Mouse (Mus musculus) ES-E14 (cell line): ENCODE measurements around the gene Ccl6. TPM values are rescaled to one million over a fixed set of nuclear protein-coding genes. Genes with fewer than 3 reads are reported as not detected.

Experiments
- DNase-seq: peaks from one replicate; pipeline ENCODE4 v3.0.0-alpha.2; 2013; ENCODE audit warnings: low read depth, low spot score
- H3K27ac ChIP-seq: 2 replicates; pipeline ENCODE4 v1.5.1; 2012; ENCODE audit warnings: low read depth, mild to moderate bottlenecking, low read length, moderate library complexity, mixed read lengths; ENCODE audit not compliant: poor library complexity, insufficient read depth, severe bottlenecking
- H3K36me3 ChIP-seq: 2 replicates; pipeline ENCODE4 v1.6.1; 2012; ENCODE audit warnings: mild to moderate bottlenecking, low read length, moderate library complexity, mixed read lengths; ENCODE audit not compliant: control insufficient read depth, poor library complexity, insufficient read depth, severe bottlenecking
- H3K4me1 ChIP-seq, 2 experiments: fragments of 150-350 bp in 1 of 2; sonication (generic) in 1 of 2; 2 replicates each; pipeline ENCODE4 v1.6.1; 2012; ENCODE audit warnings: low read length in 2 of 2, mild to moderate bottlenecking in 1 of 2, mixed read lengths in 1 of 2; ENCODE audit not compliant: control insufficient read depth in 2 of 2, insufficient read depth in 2 of 2, poor library complexity in 1 of 2
- H3K4me3 ChIP-seq, 2 experiments: fragments of 150-350 bp in 1 of 2; sonication (generic) in 1 of 2; 2 replicates each; pipeline ENCODE4 v1.5.1; 2012; ENCODE audit warnings: low read length in 2 of 2, low read depth in 1 of 2, mild to moderate bottlenecking in 1 of 2, mixed read lengths in 1 of 2; ENCODE audit not compliant: insufficient read depth in 1 of 2, poor library complexity in 1 of 2, severe bottlenecking in 1 of 2
- H3K9ac ChIP-seq: 2 replicates; pipeline ENCODE4 v1.6.1; 2012; ENCODE audit warnings: low read depth, mild to moderate bottlenecking, low read length, mixed read lengths; ENCODE audit not compliant: poor library complexity, insufficient read depth, severe bottlenecking
- H3K9me3 ChIP-seq: fragments of 150-350 bp; sonication (generic); 2 replicates; pipeline ENCODE4 v1.6.1; 2012; ENCODE audit warnings: low read depth, mild to moderate bottlenecking, low read length; ENCODE audit not compliant: control insufficient read depth, insufficient read depth
- CHD2 ChIP-seq: IDR thresholded peaks from 2 replicates; pipeline ENCODE4 v1.6.1; 2014; ENCODE audit warnings: mild to moderate bottlenecking, low read depth, low read length, inconsistent platforms
- HCFC1 ChIP-seq: IDR thresholded peaks from 2 replicates; pipeline ENCODE4 v1.6.1; 2012; ENCODE audit warnings: low read length, inconsistent platforms, borderline replicate concordance; ENCODE audit not compliant: insufficient read depth
- MAFK ChIP-seq: IDR thresholded peaks from 2 replicates; pipeline ENCODE4 v1.6.1; 2014; ENCODE audit warnings: mild to moderate bottlenecking, low read depth, low read length, inconsistent platforms; ENCODE audit not compliant: insufficient read depth
- ZC3H11A ChIP-seq: IDR thresholded peaks from 2 replicates; pipeline ENCODE4 v1.6.1; 2012; ENCODE audit warnings: low read depth, mild to moderate bottlenecking, inconsistent platforms, low read length, borderline replicate concordance
- ZNF384 ChIP-seq: IDR thresholded peaks from 2 replicates; pipeline ENCODE4 v1.6.1; 2012; ENCODE audit warnings: low read depth, low read length, inconsistent platforms
- in situ Hi-C, 2 experiments: fragments of 600-800 bp; cut with MboI; formaldehyde crosslinking; loops; one replicate each; pipeline ENCODE4 v1.15.1; 2025; ENCODE audit warnings: low sequenced_read_pairs in 2 of 2, inconsistent platforms in 1 of 2; ENCODE audit not compliant: unreplicated experiment in 2 of 2
- total RNA-seq: library from RNA; depleted of rRNA; stranded (reverse); fragments of 300-350 nt; gene quantifications from 2 replicates; pipeline ENCODE4 v1.2.3, GENCODE M21; 2012

Ccl6 gene
- total RNA-seq, 1 experiment = 0.36 TPM

- in situ Hi-C loops = no loop called here
- no peaks in the 10 kb centered on the region for H3K9me3 ChIP-seq
- TF ChIP-seq ZC3H11A (no peak), MAFK (no peak), HCFC1 (no peak), ZNF384 (no peak), CHD2 (no peak)
- no peak overlapping the region for H3K4me3 ChIP-seq
- DNase-seq = no peak
- no peak overlapping the region for H3K9ac ChIP-seq
- no peaks in the 10 kb centered on the region for H3K36me3 ChIP-seq
- no peak overlapping the region for H3K27ac ChIP-seq
- H3K4me1 ChIP-seq = no peaks in the 10 kb centered on the region; a peak in 1 of 4 replicates
Observed at GRCm38 (mm10) chr11:83630630-83631029, 37.7 kb upstream of the Ccl6 start.

DNA sequence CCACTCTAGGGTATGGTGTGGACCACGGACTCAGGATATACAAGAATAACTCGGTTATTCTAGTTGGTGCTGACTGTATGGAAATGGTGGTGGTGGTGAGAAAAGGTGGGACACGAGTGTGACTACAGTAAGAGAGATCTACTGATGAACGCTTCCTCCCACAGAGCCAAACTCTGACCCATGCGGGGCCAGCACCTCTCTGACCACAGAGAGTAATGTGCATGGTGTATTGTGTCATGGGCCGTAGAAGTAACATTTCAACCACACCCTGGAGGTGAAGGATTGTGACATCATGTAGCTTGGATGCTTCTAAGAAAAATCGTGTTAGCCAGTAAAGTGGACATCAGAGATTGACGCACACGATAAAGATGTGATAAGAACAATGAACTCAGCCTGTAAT lies 35.9 kb upstream of the Ccl6 start:
- Histone ChIP-seq H3K9ac (no peak overlapping the region), H3K27ac (no peak overlapping the region), H3K4me3 (no peak overlapping the region), H3K36me3 (no peaks in the 10 kb centered on the region), H3K4me1 (no peaks in the 10 kb centered on the region; a peak in 1 of 4 replicates), H3K9me3 (no peaks in the 10 kb centered on the region)
- DNase-seq = no peak
- in situ Hi-C loops = no loop called here
- no peak for TF ChIP-seq ZNF384
- no peak for TF ChIP-seq HCFC1
- no peak for TF ChIP-seq ZC3H11A
- no peak for TF ChIP-seq CHD2
- no peak for TF ChIP-seq MAFK

- no peaks in the 10 kb centered on the region for H3K36me3 ChIP-seq
- H3K9ac ChIP-seq = no peak overlapping the region
- H3K27ac ChIP-seq = no peak overlapping the region
- no peaks in the 10 kb centered on the region; a peak in 1 of 4 replicates for H3K4me1 ChIP-seq
- TF ChIP-seq ZC3H11A (no peak), ZNF384 (no peak), MAFK (no peak), HCFC1 (no peak), CHD2 (no peak)
- in situ Hi-C loops = no loop called here
- H3K4me3 ChIP-seq = no peak overlapping the region
- no peaks in the 10 kb centered on the region for H3K9me3 ChIP-seq
- no peak for DNase-seq
Observed at GRCm38 (mm10) chr11:83623586-83623985, 30.7 kb upstream of the Ccl6 start.

GRCm38 (mm10) chr11:83619037-83619436 lies 26.1 kb upstream of the Ccl6 start:
- no peak for DNase-seq
- Histone ChIP-seq H3K4me1 (no peaks in the 10 kb centered on the region), H3K9ac (no peak overlapping the region), H3K27ac (no peak overlapping the region), H3K4me3 (no peak overlapping the region), H3K36me3 (no peaks in the 10 kb centered on the region), H3K9me3 (no peaks in the 10 kb centered on the region)
- TF ChIP-seq MAFK = no peak
- TF ChIP-seq ZC3H11A = no peak
- TF ChIP-seq ZNF384 = no peak
- TF ChIP-seq CHD2 = no peak
- no peak for TF ChIP-seq HCFC1
- in situ Hi-C loops = no loop called here

DNA sequence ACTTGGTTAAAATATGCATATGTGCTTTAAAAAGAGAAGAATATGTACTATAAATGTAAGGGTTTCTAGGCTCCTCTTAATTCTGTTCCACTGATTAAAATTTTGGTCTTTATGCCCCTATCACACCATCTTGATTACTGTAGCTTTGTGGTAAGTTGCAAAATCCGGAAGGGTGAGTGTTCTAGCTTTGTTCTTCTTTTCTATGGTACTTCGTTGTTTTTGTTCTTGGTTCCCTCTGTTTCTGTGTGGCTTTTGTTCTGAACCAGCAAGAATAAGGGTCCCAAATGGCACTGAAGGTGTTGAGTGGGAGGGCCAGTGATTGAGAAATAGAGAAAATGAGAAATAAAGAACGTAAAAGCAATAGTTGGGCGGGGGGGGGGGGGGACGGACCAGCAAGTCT lies 25.4 kb upstream of the Ccl6 start:
- Histone ChIP-seq H3K27ac (no peak overlapping the region), H3K36me3 (no peaks in the 10 kb centered on the region), H3K4me3 (no peak overlapping the region), H3K4me1 (no peaks in the 10 kb centered on the region), H3K9ac (no peak overlapping the region), H3K9me3 (no peaks in the 10 kb centered on the region)
- in situ Hi-C loops = no loop called here
- TF ChIP-seq MAFK (no peak), ZNF384 (no peak), CHD2 (no peak), ZC3H11A (no peak), HCFC1 (no peak)
- DNase-seq = no peak
